Mouse (Mus musculus) myocyte (in vitro differentiated cells): Measurements from ENCODE around the gene Gm10272. TPM values are rescaled to one million over a fixed set of nuclear protein-coding genes. Genes with fewer than 3 reads are reported as not detected.
"Not testable (repeated sequence)": the region's sequence is repeated elsewhere in the genome, so short reads cannot be mapped to it uniquely, and the experiment has no call there.

Experiments used
- H3K27me3 ChIP-seq: one replicate; pipeline ENCODE4 v1.6.1; 2011; ENCODE audit not compliant: control insufficient read depth, insufficient read depth, insufficient read length
- H3K36me3 ChIP-seq: one replicate; pipeline ENCODE4 v1.6.1; 2011; ENCODE audit not compliant: control insufficient read depth, insufficient read depth
- H3K4me2 ChIP-seq: one replicate; pipeline ENCODE4 v1.6.1; 2011; ENCODE audit warnings: low read depth, control low read depth
- H3K4me3 ChIP-seq: one replicate; pipeline ENCODE4 v1.5.1; 2011; ENCODE audit warnings: mild to moderate bottlenecking, control low read depth, moderate library complexity
- H3K79me2 ChIP-seq: one replicate; pipeline ENCODE4 v1.6.1; 2011; ENCODE audit not compliant: control insufficient read depth, insufficient read depth
- H3ac ChIP-seq: one replicate; pipeline ENCODE4 v1.6.1; 2011; ENCODE audit not compliant: control insufficient read depth, insufficient read length
- CEBPB ChIP-seq: IDR thresholded peaks from 2 replicates; pipeline ENCODE4 v1.6.1; 2011; ENCODE audit warnings: mild to moderate bottlenecking, moderate library complexity; ENCODE audit not compliant: poor library complexity, insufficient read depth, severe bottlenecking
- E2F4 ChIP-seq: IDR thresholded peaks from one replicate; pipeline ENCODE4 v1.6.1; 2011; ENCODE audit warnings: mild to moderate bottlenecking, control low read depth, moderate library complexity; ENCODE audit not compliant: insufficient read depth
- MAX ChIP-seq: IDR thresholded peaks from one replicate; pipeline ENCODE4 v1.6.1; 2011; ENCODE audit warnings: low read depth, mild to moderate bottlenecking, control low read depth
- MYOD1 ChIP-seq, 3 experiments: IDR thresholded peaks; one replicate each; pipeline ENCODE4 v1.6.1; 2011; ENCODE audit warnings: control low read depth in 2 of 3, low read depth in 2 of 3, mild to moderate bottlenecking in 2 of 3, moderate library complexity in 1 of 3; ENCODE audit not compliant: insufficient read length in 2 of 3, control insufficient read depth in 1 of 3
- MYOG ChIP-seq, 3 experiments: IDR thresholded peaks; one replicate each; pipeline ENCODE4 v1.6.1; 2011; ENCODE audit warnings: control low read depth in 2 of 3, low read depth in 2 of 3, mild to moderate bottlenecking in 2 of 3; ENCODE audit not compliant: insufficient read length in 2 of 3, control insufficient read depth in 1 of 3, insufficient read depth in 1 of 3
- POLR2A ChIP-seq: IDR thresholded peaks from one replicate; pipeline ENCODE4 v1.6.1; 2011; ENCODE audit warnings: low read depth, mild to moderate bottlenecking, control low read depth, moderate library complexity; ENCODE audit not compliant: insufficient read length
- POLR2AphosphoS2 ChIP-seq: IDR thresholded peaks from one replicate; pipeline ENCODE4 v1.6.1; 2011; ENCODE audit warnings: low read depth, control low read depth; ENCODE audit not compliant: insufficient read length
- REST ChIP-seq: IDR thresholded peaks from one replicate; pipeline ENCODE4 v1.6.1; 2011; ENCODE audit warnings: mild to moderate bottlenecking, control low read depth, moderate library complexity; ENCODE audit not compliant: insufficient read depth, insufficient read length
- SRF ChIP-seq: IDR thresholded peaks from one replicate; pipeline ENCODE4 v1.6.1; 2011; ENCODE audit warnings: low read depth; ENCODE audit not compliant: control insufficient read depth, insufficient read length
- TCF12 ChIP-seq: IDR thresholded peaks from one replicate; pipeline ENCODE4 v1.6.1; 2011; ENCODE audit warnings: mild to moderate bottlenecking, control low read depth; ENCODE audit not compliant: poor library complexity, insufficient read depth, severe bottlenecking
- TCF3 ChIP-seq: IDR thresholded peaks from one replicate; pipeline ENCODE4 v1.6.1; 2011; ENCODE audit warnings: low read depth, control low read depth; ENCODE audit not compliant: insufficient read length
- USF1 ChIP-seq: IDR thresholded peaks from one replicate; pipeline ENCODE4 v1.6.1; 2011; ENCODE audit warnings: low read depth, mild to moderate bottlenecking, control low read depth, moderate library complexity
- polyA plus RNA-seq: library from polyadenylated mRNA; unstranded; fragments of >200 nt; fragmentation: generic; extraction: Trizol; gene quantifications from one replicate; pipeline ENCODE4 v1.2.1, GENCODE M21; 2012; ENCODE audit warnings: missing spikeins

Gm10272 gene
- polyA plus RNA-seq, 1 experiment: not detected

- not testable (repeated sequence) for H3K4me3 ChIP-seq, H3K4me2 ChIP-seq, H3K36me3 ChIP-seq, H3ac ChIP-seq, H3K79me2 ChIP-seq
- peak in 1 of 3 experiments; percentile 55 for TF ChIP-seq MYOG (IDR thresholded peaks at IDR 0.05; ENCODE audit: control insufficient read depth in 1 of 3, insufficient read depth in 1 of 3, insufficient read length in 2 of 3, low read depth in 2 of 3)
- peak; percentile 57 for TF ChIP-seq TCF3
- peak in 2 of 3 experiments; percentile 16 to 71 for TF ChIP-seq MYOD1 (IDR thresholded peaks at IDR 0.05; ENCODE audit: control insufficient read depth in 1 of 3, insufficient read length in 2 of 3, low read depth in 2 of 3)
- H3K27me3 ChIP-seq: peaks cover 12% of the 10 kb centered on the region
Measured at GRCm38 (mm10) chr10:77741924-77742688, 35.7 kb downstream of the Gm10272 start, which contains the start of gene Gm18596. Gm18596 (minus strand) TSS chr10:77742638.

DNA sequence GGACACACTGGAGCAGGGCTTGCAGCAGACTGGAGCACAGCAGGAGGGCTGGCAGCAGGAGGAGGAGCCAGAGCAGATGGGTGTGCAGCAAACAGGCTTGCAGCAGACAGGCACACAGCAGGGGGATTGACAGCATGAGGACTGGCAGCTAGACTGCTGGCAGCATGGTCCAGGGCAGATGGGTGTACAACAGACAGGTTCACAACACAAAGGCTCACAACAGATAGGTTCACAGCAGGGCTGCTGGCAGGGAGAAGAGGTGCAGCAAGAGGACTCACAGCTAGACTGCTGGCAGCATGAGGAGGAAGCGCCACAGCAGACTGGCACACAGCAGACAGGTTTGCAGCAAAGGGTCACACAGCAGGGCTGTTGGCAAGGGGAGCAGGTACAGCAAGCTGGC is 44.3 kb downstream of the Gm10272 start:
- H3K27me3 ChIP-seq, H3K4me2 ChIP-seq, H3K36me3 ChIP-seq, H3K79me2 ChIP-seq, H3K4me3 ChIP-seq: not testable (repeated sequence)
- H3ac ChIP-seq: peak overlapping the region; percentile 3

DNA sequence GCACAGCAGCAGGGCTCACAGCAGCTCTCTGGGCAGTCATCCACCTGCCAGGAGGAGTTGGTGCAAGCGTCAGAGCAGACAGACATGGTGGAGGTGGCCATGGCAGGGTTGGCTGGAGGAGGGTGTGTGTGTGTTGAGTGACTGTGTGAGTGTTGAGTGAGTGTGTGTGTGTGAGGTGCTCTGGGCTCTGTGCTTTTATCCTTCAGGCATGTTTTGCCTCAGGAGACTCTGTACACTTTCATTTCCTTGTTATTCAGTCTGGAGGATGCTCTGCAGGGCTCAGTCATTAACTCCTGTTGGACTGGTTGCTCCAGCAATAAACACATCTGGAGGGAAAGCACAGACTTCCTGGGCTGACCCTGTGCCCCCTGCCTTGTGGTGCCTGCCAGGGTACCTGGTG is 44.8 kb downstream of the Gm10272 start, which contains the start of gene Gm9736:
Gene Gm9736 (minus strand): TSS at position 101 of the 400 bp plus-strand sequence.
- H3K27me3 ChIP-seq, H3K4me3 ChIP-seq, H3K4me2 ChIP-seq, H3K79me2 ChIP-seq, H3K36me3 ChIP-seq: not testable (repeated sequence)
- H3ac ChIP-seq: peak within 1 kb of the TSS; percentile 3

- H3K79me2 ChIP-seq, H3K27me3 ChIP-seq, H3K4me2 ChIP-seq, H3K36me3 ChIP-seq, H3ac ChIP-seq, H3K4me3 ChIP-seq: not testable (repeated sequence)
Measured at GRCm38 (mm10) chr10:77752312-77752711, 45.9 kb downstream of the Gm10272 start.

DNA sequence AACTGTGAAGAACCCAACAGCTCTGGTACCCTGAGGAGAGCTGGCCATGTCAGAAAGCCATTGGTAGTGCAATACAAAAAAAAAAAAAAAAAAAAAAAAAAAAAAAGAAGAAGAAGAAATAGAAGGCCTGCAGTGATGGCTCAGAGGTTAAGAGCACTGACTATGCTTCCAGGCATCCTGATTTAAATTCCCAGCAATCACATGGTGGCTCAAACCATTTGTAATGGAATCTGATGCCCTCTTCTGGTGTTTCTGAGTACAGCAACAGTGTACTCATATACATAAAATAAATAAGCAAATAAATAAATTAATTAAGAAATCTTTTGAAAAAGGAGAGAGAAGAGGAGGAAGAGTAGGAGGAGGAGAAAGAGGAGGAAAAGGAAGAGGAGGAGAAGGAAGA is 47.0 kb downstream of the Gm10272 start:
- Histone ChIP-seq H3K27me3 (peaks cover 6% of the 10 kb centered on the region), H3K4me3 (no peak overlapping the region), H3K79me2 (no peaks in the 10 kb centered on the region), H3ac (no peak overlapping the region), H3K36me3 (no peaks in the 10 kb centered on the region), H3K4me2 (no peak overlapping the region)
- no peak for TF ChIP-seq E2F4
- no peak for TF ChIP-seq MYOG (IDR thresholded peaks at IDR 0.05; ENCODE audit: control insufficient read depth in 1 of 3, insufficient read depth in 1 of 3, insufficient read length in 2 of 3, low read depth in 2 of 3)
- TF ChIP-seq REST: no peak
- no peak for TF ChIP-seq SRF
- no peak for TF ChIP-seq USF1
- no peak for TF ChIP-seq TCF3
- TF ChIP-seq CEBPB: no peak
- TF ChIP-seq TCF12: no peak
- TF ChIP-seq MYOD1 (IDR thresholded peaks at IDR 0.05; ENCODE audit: control insufficient read depth in 1 of 3, insufficient read length in 2 of 3, low read depth in 2 of 3): no peak
- no peak for TF ChIP-seq POLR2A
- TF ChIP-seq MAX: no peak
- TF ChIP-seq POLR2AphosphoS2: no peak

Other genes with a start within 250 kb of the Gm10272 start
- gene Fam207a, start 190.8 kb upstream of the Gm10272 start, polyA plus RNA-seq: 34.4 TPM
- gene Itgb2, start 176.4 kb upstream of the Gm10272 start, polyA plus RNA-seq: 1.3 TPM
- gene Pttg1ip, start 124.9 kb upstream of the Gm10272 start, polyA plus RNA-seq: 237 TPM
- gene Sumo3, start 100.5 kb upstream of the Gm10272 start, polyA plus RNA-seq: 127 TPM
- gene Gm49325, start 100.4 kb upstream of the Gm10272 start, polyA plus RNA-seq: 8.8 TPM
- gene Ube2g2, start 84.4 kb upstream of the Gm10272 start, polyA plus RNA-seq: 181 TPM
- not detected for gene Tspear, start 20.1 kb upstream of the Gm10272 start, polyA plus RNA-seq
- not detected for gene Gm19402, start 15.9 kb upstream of the Gm10272 start, polyA plus RNA-seq
- not detected for gene Gm9508, start 9.4 kb upstream of the Gm10272 start, polyA plus RNA-seq
- not detected for gene Gm10024, start 4.8 kb downstream of the Gm10272 start, polyA plus RNA-seq
- not detected for gene Gm10142, start 9.2 kb downstream of the Gm10272 start, polyA plus RNA-seq
- not detected for gene Krtap12-1, start 14.0 kb downstream of the Gm10272 start, polyA plus RNA-seq
- not detected for gene Gm10100, start 19.9 kb downstream of the Gm10272 start, polyA plus RNA-seq
- gene Gm18596, start 36.0 kb downstream of the Gm10272 start, polyA plus RNA-seq: not detected
- not detected for gene Gm9736, start 44.7 kb downstream of the Gm10272 start, polyA plus RNA-seq
- not detected for gene Gm3233, start 53.1 kb downstream of the Gm10272 start, polyA plus RNA-seq
- not detected for gene Gm3238, start 64.7 kb downstream of the Gm10272 start, polyA plus RNA-seq
- gene Gm7138, start 70.3 kb downstream of the Gm10272 start, polyA plus RNA-seq: not detected
- not detected for gene Gm3250, start 75.9 kb downstream of the Gm10272 start, polyA plus RNA-seq
- not detected for gene Gm7137, start 81.6 kb downstream of the Gm10272 start, polyA plus RNA-seq
- not detected for gene Gm9639, start 88.5 kb downstream of the Gm10272 start, polyA plus RNA-seq
- gene Gm19668, start 92.5 kb downstream of the Gm10272 start, polyA plus RNA-seq: not detected
- gene Gm9507, start 105.2 kb downstream of the Gm10272 start, polyA plus RNA-seq: not detected
- gene Gm2696, start 108.1 kb downstream of the Gm10272 start, polyA plus RNA-seq: not detected
- gene Krtap10-4, start 120.5 kb downstream of the Gm10272 start, polyA plus RNA-seq: not detected
- not detected for gene Krtap10-10, start 129.3 kb downstream of the Gm10272 start, polyA plus RNA-seq
- not detected for gene Gm36176, start 140.2 kb downstream of the Gm10272 start, polyA plus RNA-seq
- gene Gm10318, start 146.2 kb downstream of the Gm10272 start, polyA plus RNA-seq: not detected
- not detected for gene Gm3285, start 155.3 kb downstream of the Gm10272 start, polyA plus RNA-seq
- 0.01 TPM for gene Lrrc3, start 195.9 kb downstream of the Gm10272 start, polyA plus RNA-seq